Mouse (Mus musculus) kidney, adult 2 months (tissue): Measurements from ENCODE around the gene Prcp. TPM values are rescaled to one million over a fixed set of nuclear protein-coding genes. Genes with fewer than 3 reads are reported as not detected.

Experiments used
- DNase-seq: peaks from one replicate; pipeline ENCODE4 v3.0.0; 2021
- H3K27ac ChIP-seq: fragments of 200-500 bp; 2 replicates; pipeline ENCODE4 v1.5.1; 2012; ENCODE audit warnings: low read depth, low read length, control low read depth, inconsistent platforms; ENCODE audit not compliant: insufficient read depth
- H3K27me3 ChIP-seq: fragments of 200-500 bp; replicated peaks from 2 replicates; pipeline ENCODE4 v1.6.1; 2012; ENCODE audit warnings: mild to moderate bottlenecking, moderate library complexity, low read length, inconsistent platforms; ENCODE audit not compliant: control insufficient read depth, insufficient read depth
- H3K36me3 ChIP-seq: fragments of 200-500 bp; 2 replicates; pipeline ENCODE4 v1.6.1; 2012; ENCODE audit warnings: mild to moderate bottlenecking, moderate library complexity, low read length, inconsistent platforms; ENCODE audit not compliant: control insufficient read depth, insufficient read depth
- H3K4me1 ChIP-seq: fragments of 200-500 bp; 2 replicates; pipeline ENCODE4 v1.6.1; 2011; ENCODE audit warnings: low read length; ENCODE audit not compliant: control insufficient read depth, insufficient read depth
- H3K4me3 ChIP-seq: fragments of 200-500 bp; 2 replicates; pipeline ENCODE4 v1.5.1; 2011; ENCODE audit warnings: mild to moderate bottlenecking, low read depth, low read length, control low read depth; ENCODE audit not compliant: insufficient read depth
- CTCF ChIP-seq: fragments of 200-500 bp; conservative IDR thresholded peaks from 2 replicates; pipeline ENCODE4 v1.5.1; 2011; ENCODE audit warnings: low read depth, mild to moderate bottlenecking, control low read depth, low read length, moderate library complexity, mixed read lengths; ENCODE audit not compliant: insufficient read depth, insufficient read length
- POLR2A ChIP-seq: fragments of 200-500 bp; IDR thresholded peaks from one replicate; pipeline ENCODE4 v1.6.1; 2011; ENCODE audit warnings: low read depth, low read length, control low read depth
- WGBS: fragments of 180-500 bp; shearing (Covaris S2); methylation state at CpG from one replicate; pipeline ENCODE4 v1.1.7; 2018; 5-methylcytosine and 5-hydroxymethylcytosine counted together
- polyA plus RNA-seq: library from polyadenylated mRNA; depleted of rRNA; stranded (reverse); fragments of >200 nt; gene quantifications from 2 replicates; pipeline ENCODE4 v1.2.3, GENCODE M21; 2012

Prcp gene
- polyA plus RNA-seq, 1 experiment = 37.2 TPM

GRCm38 (mm10) chr7:92876066-92876465 is 1.8 kb downstream of the Prcp start:
- 12% methylated on average over 3 of the region's 3 CpGs for WGBS
- peaks cover 20% of the 10 kb centered on the region; the same call in 1 of the 2 replicates for H3K4me1 ChIP-seq
- no peaks in the 10 kb centered on the region for H3K36me3 ChIP-seq
- no peak overlapping the region for H3K4me3 ChIP-seq
- peak; percentile 68 for DNase-seq
- H3K27me3 ChIP-seq = no peaks in the 10 kb centered on the region
- peak overlapping the region; percentile 24; the same call in 1 of the 2 replicates for H3K27ac ChIP-seq
- no peak for TF ChIP-seq CTCF
- TF ChIP-seq POLR2A = no peak

- Histone ChIP-seq H3K36me3 (no peaks in the 10 kb centered on the region), H3K27ac (peak overlapping the region; percentile 70), H3K4me3 (peak overlapping the region; percentile 21; the same call in 1 of the 2 replicates), H3K27me3 (no peaks in the 10 kb centered on the region), H3K4me1 (peaks cover 20% of the 10 kb centered on the region; the same call in 1 of the 2 replicates)
- 15% methylated on average over 7 of the region's 7 CpGs for WGBS
- DNase-seq = peak; percentile 22
- TF ChIP-seq CTCF (no peak), POLR2A (no peak)
Observed at GRCm38 (mm10) chr7:92876538-92876937, 2.3 kb downstream of the Prcp start.

GRCm38 (mm10) chr7:92878575-92879285 is 4.5 kb downstream of the Prcp start:
- H3K4me1 ChIP-seq = peaks cover 28% of the 10 kb centered on the region; the same call in 1 of the 2 replicates
- H3K27ac ChIP-seq = peak overlapping the region; percentile 73
- H3K4me3 ChIP-seq = no peak overlapping the region
- H3K36me3 ChIP-seq = no peaks in the 10 kb centered on the region
- no peaks in the 10 kb centered on the region for H3K27me3 ChIP-seq
- peak; percentile 69 for DNase-seq
- WGBS = 62% methylated on average over 7 of the region's 7 CpGs
- TF ChIP-seq CTCF = no peak
- TF ChIP-seq POLR2A = no peak

- TF ChIP-seq CTCF (no peak), POLR2A (no peak)
- H3K36me3 ChIP-seq = no peaks in the 10 kb centered on the region
- H3K4me3 ChIP-seq = no peak overlapping the region
- no peak overlapping the region for H3K27ac ChIP-seq
- H3K27me3 ChIP-seq = no peaks in the 10 kb centered on the region
- no peak for DNase-seq
- H3K4me1 ChIP-seq = peaks cover 19% of the 10 kb centered on the region; the same call in 1 of the 2 replicates
- WGBS = 93% methylated on average over 9 of the region's 9 CpGs
Observed at GRCm38 (mm10) chr7:92883850-92884716, 9.8 kb downstream of the Prcp start.

GRCm38 (mm10) chr7:92884998-92885660 is 10.9 kb downstream of the Prcp start:
- Histone ChIP-seq H3K36me3 (no peaks in the 10 kb centered on the region), H3K27ac (0 out of 2 replicates have a peak overlapping the region, but pooled peaks have one; percentile 9), H3K4me1 (peaks cover 13% of the 10 kb centered on the region; the same call in 1 of the 2 replicates), H3K4me3 (no peak overlapping the region), H3K27me3 (no peaks in the 10 kb centered on the region)
- 73% methylated on average over 6 of the region's 6 CpGs for WGBS
- TF ChIP-seq CTCF (no peak), POLR2A (no peak)
- DNase-seq = no peak

GRCm38 (mm10) chr7:92886801-92887200 is 12.5 kb downstream of the Prcp start:
- H3K36me3 ChIP-seq = no peaks in the 10 kb centered on the region
- TF ChIP-seq CTCF = no peak
- no peak for TF ChIP-seq POLR2A
- no peak for DNase-seq
- no peak overlapping the region for H3K27ac ChIP-seq
- no peak overlapping the region for H3K4me3 ChIP-seq
- 84% methylated on average over 7 of the region's 7 CpGs for WGBS
- H3K4me1 ChIP-seq = peaks cover 7% of the 10 kb centered on the region; the same call in 1 of the 2 replicates
- H3K27me3 ChIP-seq = no peaks in the 10 kb centered on the region
